Mouse (Mus musculus): ENCODE data around the gene Shc1.

The Shc1 gene

DNA sequence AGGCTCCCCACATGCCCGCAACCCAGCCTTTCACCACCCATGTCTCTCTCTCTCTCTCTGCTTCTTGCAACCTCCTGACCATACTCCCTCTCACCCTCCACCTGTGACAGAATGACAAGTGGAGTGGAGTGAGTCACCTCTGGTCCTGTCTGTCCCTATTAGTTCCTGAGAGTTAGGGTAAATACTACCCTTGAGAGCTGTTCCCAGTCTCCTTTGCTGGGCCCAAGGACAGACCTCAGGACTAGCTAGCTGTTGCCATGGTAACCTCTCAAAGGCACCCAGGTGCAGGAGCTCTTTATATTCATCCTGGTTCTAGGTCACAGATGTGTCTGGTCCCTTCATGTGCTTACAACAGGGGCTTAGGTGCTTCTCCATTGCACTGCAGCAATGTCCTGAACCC lies 33.7 kb downstream of the Shc1 start:
- DNase-seq (ENCODE audit: low spot score): no peak

- DNase-seq (ENCODE audit: low spot score): no peak
Measured at GRCm38 (mm10) chr3:89454401-89455177, 36.3 kb downstream of the Shc1 start, which contains the start of gene Pmvk. Gene Pmvk (plus strand): TSS chr3:89454541.

DNA sequence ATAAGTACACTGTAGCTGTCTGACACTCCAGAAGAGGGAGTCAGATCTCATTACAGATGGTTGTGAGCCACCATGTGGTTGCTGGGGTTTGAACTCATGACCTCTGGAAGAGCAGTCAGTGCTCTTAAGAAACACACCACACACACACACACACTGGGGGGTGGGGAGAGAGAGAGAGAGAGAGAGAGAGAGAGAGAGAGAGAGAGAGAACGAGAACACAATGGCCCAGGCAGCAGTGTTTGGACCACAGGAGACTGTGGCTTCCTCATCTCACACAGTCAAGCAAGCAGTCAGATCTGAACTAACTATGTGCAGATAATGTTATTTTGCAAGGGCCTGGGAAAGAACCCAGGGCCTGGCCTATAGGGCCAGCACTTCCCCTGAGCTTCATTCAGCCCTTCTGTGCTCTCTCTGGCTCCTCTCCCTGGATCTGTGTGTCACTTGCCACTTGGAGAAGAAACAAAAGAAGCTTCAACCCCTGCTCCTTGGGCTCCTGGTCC lies 37.6 kb downstream of the Shc1 start:
- no peak for DNase-seq (ENCODE audit: low spot score)

- peak; percentile 69 for DNase-seq (ENCODE audit: low spot score)
Measured at GRCm38 (mm10) chr3:89456726-89457665, 38.8 kb downstream of the Shc1 start.

- no peak for DNase-seq (ENCODE audit: low spot score)
Measured at GRCm38 (mm10) chr3:89458372-89458964, 40.2 kb downstream of the Shc1 start.

DNA sequence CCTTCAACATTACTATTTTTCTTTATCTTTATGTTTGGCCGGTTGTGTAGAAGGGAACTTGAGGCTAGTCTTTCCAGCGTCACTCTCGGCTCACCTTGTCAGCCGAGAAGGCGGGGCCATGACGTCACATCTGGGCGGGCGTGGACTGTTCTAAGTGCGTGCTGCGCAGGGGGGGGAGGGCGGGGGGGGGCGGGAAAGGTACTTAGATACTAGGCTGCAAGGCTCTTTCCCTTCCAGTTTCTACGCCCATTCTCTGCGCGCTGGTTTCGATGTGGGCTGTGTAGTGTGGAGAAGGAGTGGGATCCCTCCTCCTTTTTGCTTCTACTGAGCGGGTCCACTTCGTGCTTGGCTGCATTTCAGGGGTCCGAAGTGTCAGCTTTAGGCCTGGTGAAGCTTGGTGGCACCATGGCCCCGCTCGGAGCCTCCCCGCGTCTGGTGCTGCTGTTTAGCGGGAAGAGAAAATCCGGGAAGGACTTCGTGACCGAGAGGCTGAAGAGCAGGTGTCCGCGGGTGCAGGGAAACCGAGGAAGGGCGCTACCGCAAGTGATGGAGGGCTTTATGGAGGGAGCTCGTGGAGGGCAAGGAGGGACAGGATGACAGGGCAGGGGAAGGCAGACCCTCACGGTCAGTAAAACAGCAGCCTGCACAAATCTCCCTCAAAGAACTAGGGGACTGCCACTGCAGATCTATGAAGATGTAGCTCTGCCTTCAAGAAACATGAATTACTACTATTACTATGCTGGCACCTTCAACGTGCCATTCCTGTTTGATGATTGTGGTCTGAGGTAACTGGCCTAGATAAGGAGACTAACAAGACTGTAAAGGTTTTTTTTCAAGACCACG lies 40.9 kb downstream of the Shc1 start:
- DNase-seq (ENCODE audit: low spot score): peak; percentile 89

DNA sequence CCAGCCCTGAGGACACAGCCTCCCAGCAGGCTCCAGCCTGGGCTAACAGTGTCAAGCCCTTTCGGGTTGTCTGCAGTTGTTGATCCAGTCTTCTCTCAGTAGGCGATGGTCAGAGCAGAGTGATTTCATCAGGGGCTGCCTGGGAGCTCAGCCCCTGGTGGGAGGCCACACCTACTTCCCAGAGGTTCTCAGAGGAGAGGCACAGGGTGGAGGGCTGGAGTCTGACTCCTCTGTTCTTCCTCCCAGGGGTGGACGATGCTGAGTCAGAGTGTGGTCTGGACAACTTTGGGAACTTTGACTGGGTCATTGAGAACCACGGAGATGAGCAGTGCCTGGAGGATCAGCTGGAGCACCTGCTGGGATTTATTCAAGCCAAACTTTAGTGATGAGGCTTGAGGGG lies 50.0 kb downstream of the Shc1 start:
- no peak for DNase-seq (ENCODE audit: low spot score)

- no peak for DNase-seq (ENCODE audit: low spot score)
Measured at GRCm38 (mm10) chr3:89472280-89472679, 54.0 kb downstream of the Shc1 start.

DNA sequence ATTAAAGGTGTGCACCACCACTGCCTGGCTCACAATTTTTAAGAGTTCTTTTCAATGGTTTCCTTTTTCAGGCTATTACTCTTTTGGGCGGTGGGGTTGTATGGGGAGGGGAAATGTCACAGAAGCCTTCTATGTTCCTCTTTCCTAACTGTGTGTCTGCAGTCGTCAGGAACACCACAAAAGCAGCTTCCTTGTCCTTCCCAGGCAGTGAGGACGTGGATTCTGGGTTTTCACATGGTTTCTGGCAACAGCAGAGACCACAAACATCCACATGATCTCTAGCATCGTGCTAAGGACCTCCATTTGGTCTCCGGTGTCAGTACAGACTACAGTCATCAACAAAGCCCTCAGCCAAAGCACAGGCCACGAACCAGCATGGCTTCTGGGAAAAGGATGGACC lies 55.6 kb downstream of the Shc1 start:
- no peak for DNase-seq (ENCODE audit: low spot score)

GRCm38 (mm10) chr3:89479055-89479454 lies 60.8 kb downstream of the Shc1 start:
- DNase-seq (ENCODE audit: low spot score): no peak

All from ovary, postnatal 36 days (tissue).